Mouse (Mus musculus) yolk sac, embryonic 10.5 days (tissue): ENCODE measurements at regions not wholly inside any gene's neighbourhood (a gene's known extent, or its start where the extent isn't known, plus 50 kb on each side); places are given as distances from the start of the nearest gene placed in this dataset.

Experiments used
- DNase-seq: peaks from one replicate; pipeline ENCODE4 v3.0.0-alpha.2; 2017; ENCODE audit warnings: low spot score

- DNase-seq: no peak
Observed at GRCm38 (mm10) chr12:27838384-27838783, 496.0 kb upstream of the Sox11 start.

GRCm38 (mm10) chr12:27826208-27826607 is 483.8 kb upstream of the Sox11 start:
- peak; percentile 10 for DNase-seq

GRCm38 (mm10) chr12:27823392-27823791 is 481.0 kb upstream of the Sox11 start:
- no peak for DNase-seq

GRCm38 (mm10) chr12:27796642-27797041 is 454.3 kb upstream of the Sox11 start:
- no peak for DNase-seq

GRCm38 (mm10) chr12:27786716-27787291 is 444.4 kb upstream of the Sox11 start:
- DNase-seq: peak; percentile 85

- no peak for DNase-seq
Observed at GRCm38 (mm10) chr12:27780801-27781200, 438.4 kb upstream of the Sox11 start.

- DNase-seq: no peak
Observed at GRCm38 (mm10) chr12:27765948-27766347, 423.6 kb upstream of the Sox11 start.

- no peak for DNase-seq
Observed at GRCm38 (mm10) chr12:27759016-27759415, 416.6 kb upstream of the Sox11 start.

GRCm38 (mm10) chr12:27757641-27758040 is 415.3 kb upstream of the Sox11 start:
- DNase-seq: no peak

GRCm38 (mm10) chr12:27724619-27725200 is 382.3 kb upstream of the Sox11 start:
- no peak for DNase-seq

- no peak for DNase-seq
Observed at GRCm38 (mm10) chr12:27680459-27680858, 338.1 kb upstream of the Sox11 start.

- DNase-seq: no peak
Observed at GRCm38 (mm10) chr12:27673404-27673803, 331.0 kb upstream of the Sox11 start.

- no peak for DNase-seq
Observed at GRCm38 (mm10) chr12:27670650-27671084, 328.3 kb upstream of the Sox11 start.

GRCm38 (mm10) chr12:27670190-27670589 is 327.8 kb upstream of the Sox11 start:
- DNase-seq: no peak

GRCm38 (mm10) chr12:27669542-27669941 is 327.2 kb upstream of the Sox11 start:
- DNase-seq: no peak

GRCm38 (mm10) chr12:27666456-27666855 is 324.1 kb upstream of the Sox11 start:
- no peak for DNase-seq

GRCm38 (mm10) chr12:27663126-27663525 is 320.8 kb upstream of the Sox11 start:
- no peak for DNase-seq

GRCm38 (mm10) chr12:27662723-27663122 is 320.3 kb upstream of the Sox11 start:
- no peak for DNase-seq

GRCm38 (mm10) chr12:27657536-27657935 is 315.2 kb upstream of the Sox11 start:
- no peak for DNase-seq

- no peak for DNase-seq
Observed at GRCm38 (mm10) chr12:27653541-27653940, 311.2 kb upstream of the Sox11 start.

GRCm38 (mm10) chr12:27648602-27649001 is 306.2 kb upstream of the Sox11 start:
- no peak for DNase-seq

- DNase-seq: no peak
Observed at GRCm38 (mm10) chr12:27646497-27647307, 304.3 kb upstream of the Sox11 start.

GRCm38 (mm10) chr12:27619616-27620015 is 277.2 kb upstream of the Sox11 start:
- DNase-seq: no peak
